Mouse (Mus musculus) erythroblast, embryonic 14.5 days (primary cell): ENCODE results near the gene Pglyrp2.

Source experiments
- GATA1 ChIP-seq: IDR thresholded peaks from 2 replicates; pipeline ENCODE4 v1.6.1; 2012; ENCODE audit warnings: low read length, inconsistent platforms, mixed read lengths
- TAL1 ChIP-seq: IDR thresholded peaks from 3 replicates; pipeline ENCODE4 v1.6.1; 2012; ENCODE audit warnings: low read length, inconsistent platforms, mixed read lengths

DNA sequence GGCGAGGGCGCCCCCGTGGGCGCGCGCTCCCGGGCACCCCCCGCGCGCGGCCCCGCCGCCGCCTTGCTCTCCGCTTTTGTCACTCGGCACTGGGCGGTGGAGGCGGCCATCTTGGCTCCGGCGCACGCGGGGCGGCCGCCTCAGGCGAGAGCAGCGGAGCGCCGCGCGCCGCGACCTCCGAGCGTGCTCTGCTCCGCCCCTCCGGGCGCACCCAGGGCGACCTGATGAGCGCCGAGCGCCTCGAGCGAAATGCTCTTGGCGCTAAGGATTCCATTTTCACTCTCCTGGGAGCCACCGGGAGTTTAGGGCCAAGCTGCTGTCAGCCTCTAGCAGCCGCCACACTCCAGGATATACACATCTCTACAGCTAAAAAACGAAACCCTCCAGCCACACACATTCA lies 59.6 kb downstream of the Pglyrp2 start:
- no peak for TF ChIP-seq GATA1
- no peak for TF ChIP-seq TAL1
